Mouse (Mus musculus) ES-Bruce4 (cell line): ENCODE results near the gene Ctnnd2.

ENCODE experiments used
- CTCF ChIP-seq: IDR thresholded peaks from one replicate; pipeline ENCODE4 v1.8.1; 2011; ENCODE audit warnings: low read depth, low read length
- POLR2A ChIP-seq: IDR thresholded peaks from one replicate; pipeline ENCODE4 v1.8.1; 2011; ENCODE audit warnings: low read length; ENCODE audit not compliant: insufficient read depth

DNA sequence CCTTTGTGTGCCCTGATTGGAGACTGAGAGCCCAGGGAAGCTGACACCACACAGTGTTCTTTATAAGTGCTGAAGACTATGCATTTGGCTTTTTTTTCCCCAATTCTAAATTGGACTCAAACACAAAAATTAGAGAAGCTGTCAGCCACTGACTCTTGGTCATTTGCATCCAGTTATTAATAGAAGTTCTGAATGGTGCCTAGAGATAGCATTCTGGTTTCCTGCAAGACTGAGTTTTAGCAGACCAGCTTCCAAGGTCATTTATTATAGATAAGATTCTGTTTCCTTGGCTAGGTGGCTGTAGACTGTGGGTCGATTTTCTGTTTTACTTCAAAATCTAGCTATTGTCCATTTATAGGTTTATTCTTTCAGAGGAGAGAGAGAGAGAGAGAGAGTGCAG is 773.5 kb downstream of the Ctnnd2 start:
- TF ChIP-seq POLR2A = no peak
- no peak for TF ChIP-seq CTCF
